Mouse (Mus musculus): ENCODE results near the gene Pan2. TPM values are rescaled to one million over a fixed set of nuclear protein-coding genes. Genes with fewer than 3 reads are reported as not detected.

Pan2 gene
- 10 to 100 TPM; 30.3 to 33.9 TPM for total RNA-seq (2023)

DNA sequence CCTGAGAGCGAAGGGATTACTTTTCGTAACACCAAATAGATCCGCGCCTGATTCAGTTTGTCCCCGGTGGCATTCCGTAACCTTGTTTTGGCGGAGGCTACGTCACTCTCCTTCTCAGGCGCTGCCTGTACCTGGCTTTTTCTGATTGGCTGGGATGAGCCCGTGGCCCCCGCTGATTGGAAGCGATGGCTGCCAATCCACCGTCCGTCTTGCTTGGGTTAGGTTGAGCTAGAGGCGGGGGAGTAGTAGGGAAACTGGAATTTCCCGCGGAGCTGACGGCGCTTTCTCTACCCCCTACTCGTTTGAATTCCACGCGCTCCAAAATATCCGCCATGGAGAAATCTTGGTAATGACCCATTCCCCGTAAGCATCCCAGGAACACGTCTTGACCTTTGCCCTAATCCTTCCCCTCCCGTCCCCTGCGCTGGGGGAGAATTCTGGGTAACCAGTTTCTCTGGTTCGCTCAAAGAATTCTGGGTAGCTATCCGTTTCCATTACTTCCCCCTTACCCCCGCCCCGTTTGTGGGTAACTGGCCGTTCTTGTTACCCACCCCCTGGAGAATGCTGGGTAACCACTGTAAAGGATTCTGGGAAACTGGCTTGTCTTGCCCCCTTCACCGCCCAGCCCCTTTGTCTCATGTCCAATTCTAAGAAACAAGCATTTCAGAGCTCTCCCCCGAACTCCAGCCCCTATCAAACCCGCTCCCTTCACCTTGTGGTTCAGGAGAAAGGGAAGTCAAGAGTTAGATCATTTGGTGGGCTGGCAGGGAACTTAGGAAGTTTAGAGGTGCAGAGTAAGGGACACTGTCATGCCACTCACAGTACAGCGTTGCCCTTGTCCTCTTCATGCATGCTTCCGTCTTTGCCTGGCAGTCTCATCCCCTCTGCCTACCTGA, at the start of gene Pan2:
Pan2 (plus strand) TSS at position 210 of the 896 bp plus-strand sequence.

GRCm38 (mm10) chr10:128253677-128254255, 49.4 kb upstream of the Pan2 start, which contains the start of gene Apon:
Gene Apon, plus strand, starts transcription at chr10:128254096.

GRCm38 (mm10) chr10:128268371-128268770, 34.8 kb upstream of the Pan2 start, which contains the start of gene Apof:
Gene Apof, plus strand, starts transcription at chr10:128268671.

GRCm38 (mm10) chr10:128270287-128270841, 32.8 kb upstream of the Pan2 start, which contains the start of gene Stat2:
Gene Stat2, plus strand, starts transcription at chr10:128270559.

DNA sequence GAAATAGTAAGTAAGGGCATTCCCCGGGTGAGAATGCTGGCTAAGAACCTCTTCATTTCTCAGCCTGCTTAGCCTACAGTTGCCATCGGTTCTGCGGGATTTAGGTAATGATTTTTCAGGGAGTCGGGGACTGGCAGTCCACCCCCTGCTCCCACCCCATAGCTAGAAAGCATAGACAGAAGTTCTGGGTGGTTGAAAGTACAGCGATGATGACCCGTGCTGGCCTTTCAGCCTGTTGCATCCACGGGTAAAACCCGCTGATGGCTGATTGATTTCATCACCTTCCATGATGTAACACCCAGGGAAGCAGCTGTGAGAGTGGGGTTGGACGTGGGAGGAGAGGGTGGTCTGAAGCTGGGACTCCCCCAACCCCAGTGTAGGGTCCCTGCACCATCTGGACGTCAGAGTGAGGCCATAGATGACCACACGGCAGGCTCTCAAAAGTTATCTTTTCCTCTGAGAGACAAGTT, 4.4 kb upstream of the Pan2 start, which contains the start of gene Il23a:
Il23a (minus strand) TSS at position 51 of the 470 bp plus-strand sequence.

GRCm38 (mm10) chr10:128322141-128323108, 19.3 kb downstream of the Pan2 start, which contains the start of gene Cnpy2:
Gene Cnpy2, plus strand, starts transcription at chr10:128322459.

DNA sequence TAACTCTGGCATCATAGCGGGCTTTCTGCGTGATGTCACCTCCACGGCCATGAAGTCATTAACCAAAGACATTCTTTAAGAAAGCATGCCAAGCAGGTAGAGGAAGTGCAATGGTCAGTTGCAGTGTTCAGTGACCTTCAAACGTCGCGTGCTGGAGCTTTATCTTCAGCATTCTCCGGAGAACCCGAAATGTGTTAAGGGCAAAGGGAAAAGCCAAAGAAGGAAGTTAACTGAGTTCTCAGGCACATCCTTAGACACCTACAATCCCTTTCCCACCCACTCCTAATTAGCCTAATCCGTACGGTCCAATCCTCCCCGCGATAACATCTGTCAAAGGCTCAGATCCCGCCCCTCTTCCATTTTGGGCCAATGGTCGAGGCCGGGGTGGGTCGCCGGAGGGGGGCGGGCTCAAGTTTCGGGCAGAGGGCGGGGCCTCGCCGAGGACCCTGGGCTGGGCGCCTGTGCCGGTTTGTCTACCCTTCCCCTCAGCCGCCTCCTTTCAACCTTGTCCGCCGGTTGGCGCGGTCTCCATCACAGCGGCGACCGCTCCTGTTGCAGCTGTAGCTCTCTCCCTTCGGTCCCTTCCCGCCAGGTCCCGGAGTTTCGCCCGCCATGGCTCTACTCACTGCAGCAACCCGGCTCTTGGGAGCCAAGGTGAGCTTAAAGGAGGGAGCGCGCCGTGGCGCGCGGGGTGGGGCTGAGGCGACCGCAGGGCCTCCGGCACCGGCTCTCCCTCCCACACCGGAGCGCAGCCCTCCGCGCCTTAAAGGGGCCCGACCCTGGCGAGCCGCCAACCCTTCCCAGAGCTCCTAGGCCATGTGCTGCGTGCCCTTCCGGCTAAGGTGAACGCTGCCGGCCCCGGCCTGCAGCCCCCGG, 34.4 kb downstream of the Pan2 start, which contains the start of gene Cs:
Cs (plus strand) TSS at position 429 of the 876 bp plus-strand sequence.

DNA sequence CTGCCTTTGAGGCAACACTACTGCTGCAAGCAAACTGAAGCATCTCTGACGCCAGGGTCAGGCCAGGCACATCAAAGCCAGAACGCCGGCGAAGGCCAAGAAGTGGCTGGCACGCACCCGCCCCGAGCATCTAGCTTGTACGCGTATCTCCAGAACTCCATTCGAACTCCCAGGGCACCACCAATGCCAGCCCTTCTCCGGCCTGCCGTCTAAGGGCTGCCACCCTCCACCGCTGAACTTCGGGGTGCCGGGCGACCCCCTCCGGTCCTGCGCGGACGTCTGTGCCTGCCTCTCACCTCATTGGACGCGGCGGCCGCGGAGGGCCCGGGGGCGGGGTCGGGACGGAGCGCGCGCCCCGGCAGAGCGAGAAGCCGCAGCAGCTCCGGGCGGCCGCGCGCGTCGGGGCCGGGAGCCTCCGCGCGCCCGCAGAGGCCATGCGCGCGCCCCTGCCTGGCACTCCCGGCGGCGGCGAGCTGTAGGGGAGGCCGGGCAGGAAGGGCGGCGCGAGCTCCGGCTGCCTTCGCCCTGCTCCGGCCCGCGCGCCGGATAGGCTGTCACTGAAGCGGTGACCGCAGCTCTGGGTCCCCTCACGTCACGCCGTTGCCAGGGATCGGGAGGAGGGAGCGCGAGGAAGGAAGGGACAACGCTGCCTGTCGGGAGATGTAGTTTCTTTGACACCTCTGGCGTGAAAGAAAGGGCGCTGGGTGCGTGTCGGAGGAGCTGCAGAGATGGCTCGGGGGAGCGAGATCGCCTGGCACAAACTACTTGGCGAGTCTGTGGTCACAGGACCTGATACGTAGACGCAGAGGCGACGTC, 65.5 kb downstream of the Pan2 start, which contains the start of gene Coq10a:
Coq10a (minus strand) TSS at position 596 of the 816 bp plus-strand sequence.

Other genes starting within 250 kb of the Pan2 start
- gene Ptges3, start 244.4 kb upstream of the Pan2 start, total RNA-seq (2023), result 10 to 100 TPM; 69.1 to 74.1 TPM
- gene Atp5b, start 220.1 kb upstream of the Pan2 start, total RNA-seq (2023), result 100 to 1,000 TPM; 509 to 578 TPM
- gene Baz2a, start 211.8 kb upstream of the Pan2 start, total RNA-seq (2023), result 10 to 100 TPM; 81.5 to 91.8 TPM
- gene Rbms2, start 123.0 kb upstream of the Pan2 start, total RNA-seq (2023), result 10 to 100 TPM; 10.7 to 11.5 TPM
- 1 to 10 TPM; 1.0 to 1.6 TPM for gene Gls2, start 108.9 kb upstream of the Pan2 start, total RNA-seq (2023)
- gene Spryd4, start 91.5 kb upstream of the Pan2 start, total RNA-seq (2023), result 1 to 10 TPM; 4.2 to 6.3 TPM
- gene Mip, start 77.5 kb upstream of the Pan2 start, total RNA-seq (2023), result under 1 TPM in 1 of 2 experiments, not detected in 1; 0.15 TPM
- 10 to 100 TPM; 29.4 to 41.0 TPM for gene Timeless, start 71.3 kb upstream of the Pan2 start, total RNA-seq (2023)
- under 1 TPM in 1 of 2 experiments, not detected in 1; 0.46 TPM for gene Apon, start 49.2 kb upstream of the Pan2 start, total RNA-seq (2023)
- gene Apof, start 34.7 kb upstream of the Pan2 start, total RNA-seq (2023), result not detected
- 10 to 100 TPM; 36.7 to 45.1 TPM for gene Stat2, start 32.8 kb upstream of the Pan2 start, total RNA-seq (2023)
- gene Il23a, start 4.6 kb upstream of the Pan2 start, total RNA-seq (2023), result not detected
- 10 to 100 TPM; 34.4 to 34.6 TPM for gene Cnpy2, start 19.1 kb downstream of the Pan2 start, total RNA-seq (2023)
- gene Cs, start 34.4 kb downstream of the Pan2 start, total RNA-seq (2023), result 100 to 1,000 TPM; 101 to 107 TPM
- gene Coq10a, start 65.7 kb downstream of the Pan2 start, total RNA-seq (2023), result 10 to 100 TPM; 15.7 to 16.2 TPM
- 10 to 100 TPM; 39.9 to 40.3 TPM for gene Ankrd52, start 73.8 kb downstream of the Pan2 start, total RNA-seq (2023)
- gene Slc39a5, start 97.9 kb downstream of the Pan2 start, total RNA-seq (2023), result not detected
- gene Nabp2, start 108.2 kb downstream of the Pan2 start, total RNA-seq (2023), result 10 to 100 TPM; 36.2 to 39.9 TPM
- gene Rnf41, start 108.3 kb downstream of the Pan2 start, total RNA-seq (2023), result 10 to 100 TPM; 34.9 to 38.0 TPM
- gene Smarcc2, start 155.9 kb downstream of the Pan2 start, total RNA-seq (2023), result 10 to 100 TPM; 94.8 to 95.9 TPM
- gene Myl6, start 190.8 kb downstream of the Pan2 start, total RNA-seq (2023), result 1,000 to 10,000 TPM; 1,082 to 1,094 TPM
- 1 to 10 TPM; 2.3 to 2.7 TPM for gene Myl6b, start 195.3 kb downstream of the Pan2 start, total RNA-seq (2023)
- gene Esyt1, start 222.5 kb downstream of the Pan2 start, total RNA-seq (2023), result 100 to 1,000 TPM; 141 to 160 TPM
- 10 to 100 TPM; 25.3 to 27.3 TPM for gene Zc3h10, start 244.4 kb downstream of the Pan2 start, total RNA-seq (2023)
- gene Rpl41, start 246.0 kb downstream of the Pan2 start, total RNA-seq (2023), result 1,000 to 10,000 TPM; 1,718 to 1,914 TPM